Mouse (Mus musculus): ENCODE data around the gene Vmn2r42.
"Not testable (repeated sequence)": the region's sequence is repeated elsewhere in the genome, so short reads cannot be mapped to it uniquely, and the experiment has no call there.

The Vmn2r42 gene

GRCm38 (mm10) chr7:8200220-8200619, at the start of gene Vmn2r42:
Vmn2r42 (minus strand) TSS chr7:8200320.
- DNase-seq (ENCODE audit: inconsistent ontology term): not testable (repeated sequence)

DNA sequence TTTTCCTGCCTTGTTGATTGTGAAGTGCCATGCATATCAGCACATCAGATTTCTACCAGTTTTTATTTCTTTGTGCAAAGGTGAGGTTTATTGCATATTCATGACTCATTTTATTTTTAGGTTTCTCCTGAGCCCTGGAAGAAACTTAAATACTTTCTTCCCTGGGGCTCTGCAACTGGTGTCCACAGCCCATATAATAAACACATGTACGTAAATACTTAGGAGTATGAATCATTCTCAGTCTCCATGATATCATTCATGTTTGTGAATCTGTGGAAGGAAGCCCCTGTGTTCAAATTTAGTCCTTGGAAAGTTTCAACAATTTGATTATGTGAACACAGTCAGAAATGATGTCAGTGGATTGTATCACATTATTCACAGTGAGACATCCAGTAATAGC, 38.6 kb downstream of the Vmn2r42 start, which contains the start of gene Vmn2r41:
Vmn2r41 (minus strand) TSS at position 101 of the 400 bp plus-strand sequence.
- not testable (repeated sequence) for DNase-seq (ENCODE audit: inconsistent ontology term)

Measured in Muller cell, postnatal 12 days (primary cell).